Mouse (Mus musculus) liver, embryonic 18 days (tissue): ENCODE data around the gene Tmem207. TPM values are rescaled to one million over a fixed set of nuclear protein-coding genes. Genes with fewer than 3 reads are reported as not detected.

Source experiments
- polyA plus RNA-seq: library from polyadenylated mRNA; depleted of rRNA; stranded (reverse); fragments of >200 nt; gene quantifications from 2 replicates; pipeline ENCODE4 v1.2.3, GENCODE M21; 2012; rRNA removed

Tmem207 gene
- polyA plus RNA-seq, result not detected in 2 replicates

DNA sequence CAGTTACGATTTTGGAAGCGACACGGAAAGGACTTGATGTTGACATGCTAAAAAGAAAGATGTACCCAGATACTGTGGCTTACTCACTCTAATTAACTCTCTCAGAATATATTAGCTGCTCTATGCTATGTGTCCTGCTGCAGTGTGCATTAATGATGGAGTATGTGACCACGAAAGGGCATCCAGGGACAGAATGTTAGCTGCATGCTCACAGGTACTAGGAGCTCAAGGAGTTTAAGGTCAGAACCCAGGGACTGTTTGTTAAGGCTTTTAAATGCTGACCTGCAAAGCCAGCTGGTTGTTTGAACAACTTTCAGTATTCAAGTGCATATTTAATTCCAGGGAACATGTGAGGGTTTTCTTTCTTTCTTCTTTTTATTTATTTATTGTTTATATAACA, at the start of gene Tmem207:
Tmem207 (minus strand) TSS at position 101 of the 400 bp plus-strand sequence.

DNA sequence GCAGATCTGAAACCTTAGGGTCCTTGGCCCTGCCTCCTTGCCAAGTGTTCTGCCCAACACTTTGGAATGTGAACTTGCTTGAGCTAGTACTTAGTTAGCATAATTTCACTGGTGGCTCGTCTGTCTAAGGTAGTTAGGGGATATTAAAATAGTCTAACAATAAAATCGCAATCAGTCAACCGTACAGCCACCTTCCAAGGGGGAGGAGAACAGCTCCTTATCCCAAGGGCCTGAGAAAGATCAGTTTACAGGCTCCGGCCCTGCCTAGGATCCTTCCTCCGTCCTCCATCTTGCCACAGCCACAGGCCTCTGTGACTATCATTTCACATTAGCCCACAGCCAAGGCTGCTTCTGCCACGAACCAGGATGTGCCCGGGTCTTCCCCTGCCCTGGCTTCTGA, 63.7 kb downstream of the Tmem207 start, which contains the start of gene Cldn16:
Cldn16 (plus strand) TSS at position 301 of the 400 bp plus-strand sequence.

Other genes starting within 250 kb of the Tmem207 start
- gene Cldn1, start 154.9 kb downstream of the Tmem207 start, polyA plus RNA-seq, result 127 and 158 TPM in 2 replicates
- not detected in 2 replicates for gene Cldn16, start 63.6 kb downstream of the Tmem207 start, polyA plus RNA-seq
- gene Il1rap, start 54.9 kb upstream of the Tmem207 start, polyA plus RNA-seq, result 11.6 and 13.6 TPM in 2 replicates